Mouse (Mus musculus): ENCODE results near the gene Ndufa7. TPM values are rescaled to one million over a fixed set of nuclear protein-coding genes. Genes with fewer than 3 reads are reported as not detected.

The Ndufa7 gene
- 100 to 1,000 TPM; 214 to 232 TPM for total RNA-seq (2021)

- peak; percentile 97 for DNase-seq
- intact Hi-C loops (cut with DNase I), result no loop called here
Measured at GRCm38 (mm10) chr17:33824084-33824996, at the start of gene Ndufa7, which contains the start of gene Rps28. Gene Ndufa7, plus strand, starts transcription at chr17:33824572. Gene Rps28, minus strand, starts transcription at chr17:33824562.

GRCm38 (mm10) chr17:33774573-33775155 lies 49.7 kb upstream of the Ndufa7 start:
- intact Hi-C loops (cut with DNase I), result no loop called here
- DNase-seq, result no peak

- intact Hi-C loops (cut with DNase I), result no loop called here
- DNase-seq, result no peak
Measured at GRCm38 (mm10) chr17:33775287-33775686, 49.1 kb upstream of the Ndufa7 start.

GRCm38 (mm10) chr17:33779271-33779966 lies 45.0 kb upstream of the Ndufa7 start:
- intact Hi-C loops (cut with DNase I), result no loop called here

GRCm38 (mm10) chr17:33779967-33780295 lies 44.4 kb upstream of the Ndufa7 start:
- DNase-seq, result no peak
- intact Hi-C loops (cut with DNase I), result no loop called here

More at GRCm38 (mm10) chr17:33779271-33779966, 45.0 kb upstream of the Ndufa7 start:
- DNase-seq, result peak; percentile 94

- peak; percentile 38 for DNase-seq
- intact Hi-C loops (cut with DNase I), result no loop called here
Measured at GRCm38 (mm10) chr17:33780431-33780830, 43.9 kb upstream of the Ndufa7 start.

GRCm38 (mm10) chr17:33781124-33781977 lies 43.0 kb upstream of the Ndufa7 start, which contains the start of gene Angptl4:
Gene Angptl4, minus strand, starts transcription at chr17:33781830.
- intact Hi-C loops (cut with DNase I), result no loop called here

GRCm38 (mm10) chr17:33782067-33782466 lies 42.3 kb upstream of the Ndufa7 start:
- DNase-seq, result no peak
- intact Hi-C loops (cut with DNase I), result no loop called here

More at GRCm38 (mm10) chr17:33781124-33781977, 43.0 kb upstream of the Ndufa7 start, which contains the start of gene Angptl4:
- peak; percentile 42 for DNase-seq

- intact Hi-C loops (cut with DNase I), result no loop called here
- DNase-seq, result peak; percentile 67
Measured at GRCm38 (mm10) chr17:33783408-33783807, 41.0 kb upstream of the Ndufa7 start.

- intact Hi-C loops (cut with DNase I), result no loop called here
- DNase-seq, result no peak
Measured at GRCm38 (mm10) chr17:33784939-33785338, 39.4 kb upstream of the Ndufa7 start.

- no peak for DNase-seq
- intact Hi-C loops (cut with DNase I), result no loop called here
Measured at GRCm38 (mm10) chr17:33786375-33786774, 38.0 kb upstream of the Ndufa7 start.

GRCm38 (mm10) chr17:33788732-33789131 lies 35.6 kb upstream of the Ndufa7 start:
- DNase-seq, result no peak
- intact Hi-C loops (cut with DNase I), result no loop called here

- intact Hi-C loops (cut with DNase I), result loop anchor here (10.0 kb wide), 1 partner anchor 364 kb away; the partner anchor contains the start of gene Actl9
- DNase-seq, result no peak
Measured at GRCm38 (mm10) chr17:33798306-33798705, 26.1 kb upstream of the Ndufa7 start.

GRCm38 (mm10) chr17:33799277-33799676 lies 25.1 kb upstream of the Ndufa7 start:
- DNase-seq, result no peak
- intact Hi-C loops (cut with DNase I), result loop anchor here (10.0 kb wide), 1 partner anchor 364 kb away; the partner anchor contains the start of gene Actl9

- no peak for DNase-seq
- intact Hi-C loops (cut with DNase I), result loop anchor here (10.0 kb wide), 1 partner anchor 77 kb away; no protein-coding TSS in a partner anchor
Measured at GRCm38 (mm10) chr17:33802221-33802620, 22.2 kb upstream of the Ndufa7 start.

GRCm38 (mm10) chr17:33804205-33804604 lies 20.2 kb upstream of the Ndufa7 start:
- intact Hi-C loops (cut with DNase I), result loop anchor here (10.0 kb wide), 1 partner anchor 79 kb away; no protein-coding TSS in a partner anchor
- no peak for DNase-seq

GRCm38 (mm10) chr17:33804745-33805144 lies 19.6 kb upstream of the Ndufa7 start:
- intact Hi-C loops (cut with DNase I), result loop anchor here (10.0 kb wide), 1 partner anchor 80 kb away; no protein-coding TSS in a partner anchor

GRCm38 (mm10) chr17:33807181-33807888 lies 17.0 kb upstream of the Ndufa7 start:
- intact Hi-C loops (cut with DNase I), result loop anchor here (10.0 kb wide), 1 partner anchor 83 kb away; no protein-coding TSS in a partner anchor
- no peak for DNase-seq

More at GRCm38 (mm10) chr17:33804745-33805144, 19.6 kb upstream of the Ndufa7 start:
- no peak for DNase-seq

- intact Hi-C loops (cut with DNase I), result loop anchor here (10.0 kb wide), 1 partner anchor 83 kb away; no protein-coding TSS in a partner anchor
- DNase-seq, result no peak
Measured at GRCm38 (mm10) chr17:33808192-33808591, 16.2 kb upstream of the Ndufa7 start.

Measured in left cerebral cortex, postnatal 4 days (tissue).